Mouse (Mus musculus) splenic B cell, adult 2 months (primary cell): Measurements from ENCODE around the gene Tbc1d10b.

Experiments used
- DNase-seq: peaks from one replicate; pipeline ENCODE4 v3.0.0-alpha.2; 2011; ENCODE audit warnings: low read depth, low spot score
- H3K27me3 ChIP-seq: 2 replicates; pipeline ENCODE4 v1.6.1; 2012; ENCODE audit warnings: mild to moderate bottlenecking, low read length, moderate library complexity, mixed read lengths; ENCODE audit not compliant: control insufficient read depth, poor library complexity, insufficient read depth, severe bottlenecking
- H3K36me3 ChIP-seq: 2 replicates; pipeline ENCODE4 v1.6.1; 2012; ENCODE audit warnings: mild to moderate bottlenecking, low read length, moderate library complexity, mixed read lengths; ENCODE audit not compliant: control insufficient read depth, poor library complexity, insufficient read depth, severe bottlenecking

Gene Tbc1d10b

GRCm38 (mm10) chr7:127214981-127215871, 7.0 kb upstream of the Tbc1d10b start:
- H3K36me3 ChIP-seq: no peaks in the 10 kb centered on the region; the same call in 1 of the 2 replicates
- H3K27me3 ChIP-seq: no peaks in the 10 kb centered on the region
- DNase-seq: peak; percentile 83

DNA sequence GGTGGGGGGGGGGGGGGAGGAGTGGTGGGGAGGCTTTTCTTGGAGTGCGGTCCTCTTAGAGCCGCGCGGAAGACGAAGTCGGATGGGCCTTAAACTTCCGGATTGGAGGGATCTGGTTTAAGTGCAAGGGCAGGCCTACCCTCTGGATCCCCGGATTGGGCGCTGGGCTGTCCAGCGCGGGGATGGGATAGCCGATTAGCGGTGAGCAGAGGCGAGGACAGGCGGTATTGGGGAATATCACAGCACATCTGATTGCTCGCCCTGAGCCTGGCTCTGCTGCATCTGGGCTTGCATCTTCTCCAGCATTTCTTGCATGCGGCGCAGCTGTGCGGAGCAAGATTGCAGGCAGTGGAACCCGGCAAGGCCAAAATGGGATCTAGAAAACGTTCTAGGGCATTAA, 6.3 kb upstream of the Tbc1d10b start:
- Histone ChIP-seq H3K27me3 (no peaks in the 10 kb centered on the region), H3K36me3 (no peaks in the 10 kb centered on the region; the same call in 1 of the 2 replicates)
- DNase-seq: no peak

GRCm38 (mm10) chr7:127213930-127214329, 5.7 kb upstream of the Tbc1d10b start:
- Histone ChIP-seq H3K27me3 (no peaks in the 10 kb centered on the region), H3K36me3 (no peaks in the 10 kb centered on the region; the same call in 1 of the 2 replicates)
- no peak for DNase-seq

DNA sequence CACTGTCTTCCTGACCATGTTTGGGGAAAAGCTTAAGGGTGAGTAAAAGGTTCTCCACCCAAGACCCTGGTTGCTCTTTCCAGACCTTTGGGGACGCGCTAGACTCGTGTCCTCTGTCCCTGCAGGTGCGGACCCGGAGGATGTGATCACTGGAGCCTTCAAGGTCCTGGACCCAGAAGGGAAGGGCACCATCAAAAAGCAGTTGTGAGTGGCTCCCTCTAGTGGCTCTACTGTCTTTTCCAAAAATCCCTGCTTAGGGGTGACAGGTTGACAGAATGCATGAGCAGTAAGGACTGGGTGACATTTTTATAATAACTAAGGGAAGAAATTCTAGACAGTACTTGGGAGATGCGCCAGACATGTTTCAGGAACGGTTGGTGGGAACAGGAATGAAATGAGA, 5.2 kb upstream of the Tbc1d10b start:
- Histone ChIP-seq H3K27me3 (no peaks in the 10 kb centered on the region), H3K36me3 (no peaks in the 10 kb centered on the region; the same call in 1 of the 2 replicates)
- peak; percentile 69 for DNase-seq

DNA sequence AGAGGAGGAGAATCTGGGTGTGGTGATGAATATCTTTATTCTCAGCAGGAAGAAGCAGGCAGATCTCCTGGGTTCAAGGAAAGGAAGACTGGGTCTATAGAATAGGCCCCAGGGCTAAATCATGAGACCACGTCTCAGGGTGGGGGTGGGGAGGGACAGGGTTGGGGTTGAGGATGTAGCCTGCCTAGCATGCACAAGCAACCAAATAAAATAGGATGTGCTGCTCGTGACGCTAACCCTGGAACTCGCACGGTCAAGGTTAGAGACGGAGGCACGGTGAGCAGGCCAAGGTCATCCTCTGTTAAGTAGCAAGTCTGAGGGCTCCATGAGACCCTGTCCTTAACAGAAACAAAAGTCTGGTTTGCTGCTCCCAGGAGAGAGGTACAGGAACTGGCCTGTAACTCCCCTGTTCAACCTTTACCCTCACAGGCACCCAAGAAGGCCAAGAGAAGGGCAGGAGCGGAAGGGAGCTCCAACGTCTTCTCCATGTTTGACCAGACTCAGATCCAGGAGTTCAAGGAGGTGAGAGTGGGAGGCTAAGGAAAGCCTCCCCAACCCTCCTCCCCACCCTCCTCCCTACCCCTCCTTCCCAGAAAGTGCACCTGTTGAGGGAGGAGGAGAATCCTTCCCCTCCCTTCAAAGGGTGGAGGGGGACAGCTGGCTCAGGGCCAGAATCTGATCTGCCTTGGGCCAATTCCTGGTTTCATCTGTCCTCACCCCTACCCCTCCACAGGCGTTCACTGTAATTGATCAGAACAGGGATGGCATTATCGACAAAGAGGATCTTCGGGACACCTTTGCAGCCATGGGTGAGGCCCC, 4.4 kb upstream of the Tbc1d10b start:
- no peaks in the 10 kb centered on the region; the same call in 1 of the 2 replicates for H3K36me3 ChIP-seq
- no peaks in the 10 kb centered on the region for H3K27me3 ChIP-seq
- DNase-seq: no peak

- H3K27me3 ChIP-seq: no peaks in the 10 kb centered on the region
- no peaks in the 10 kb centered on the region; the same call in 1 of the 2 replicates for H3K36me3 ChIP-seq
- DNase-seq: peak; percentile 25
Measured at GRCm38 (mm10) chr7:127211014-127211745, 2.9 kb upstream of the Tbc1d10b start.

DNA sequence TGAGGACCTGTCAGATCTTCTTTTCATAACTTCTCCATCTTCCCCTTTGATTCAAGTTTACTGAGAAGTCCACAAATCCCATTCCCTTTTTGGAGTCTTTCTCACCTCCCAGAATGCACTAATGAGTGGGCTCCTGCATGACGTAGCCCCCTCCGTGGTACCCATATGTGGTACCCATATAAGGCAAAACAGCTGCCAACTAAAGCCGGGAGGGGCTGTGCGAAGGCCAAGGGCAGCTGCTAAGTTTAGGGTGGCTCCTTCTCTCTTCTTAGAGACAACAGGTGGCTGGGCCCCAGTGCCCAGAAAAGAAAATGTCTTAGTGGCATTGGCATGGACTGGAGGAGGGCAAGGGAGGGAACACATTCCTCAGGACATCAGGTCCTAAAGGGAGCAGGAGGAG, 2.0 kb upstream of the Tbc1d10b start:
- Histone ChIP-seq H3K36me3 (no peaks in the 10 kb centered on the region; the same call in 1 of the 2 replicates), H3K27me3 (no peaks in the 10 kb centered on the region)
- no peak for DNase-seq

- Histone ChIP-seq H3K27me3 (no peaks in the 10 kb centered on the region), H3K36me3 (no peaks in the 10 kb centered on the region; the same call in 1 of the 2 replicates)
- DNase-seq: no peak
Measured at GRCm38 (mm10) chr7:127209851-127210250, 1.6 kb upstream of the Tbc1d10b start.

DNA sequence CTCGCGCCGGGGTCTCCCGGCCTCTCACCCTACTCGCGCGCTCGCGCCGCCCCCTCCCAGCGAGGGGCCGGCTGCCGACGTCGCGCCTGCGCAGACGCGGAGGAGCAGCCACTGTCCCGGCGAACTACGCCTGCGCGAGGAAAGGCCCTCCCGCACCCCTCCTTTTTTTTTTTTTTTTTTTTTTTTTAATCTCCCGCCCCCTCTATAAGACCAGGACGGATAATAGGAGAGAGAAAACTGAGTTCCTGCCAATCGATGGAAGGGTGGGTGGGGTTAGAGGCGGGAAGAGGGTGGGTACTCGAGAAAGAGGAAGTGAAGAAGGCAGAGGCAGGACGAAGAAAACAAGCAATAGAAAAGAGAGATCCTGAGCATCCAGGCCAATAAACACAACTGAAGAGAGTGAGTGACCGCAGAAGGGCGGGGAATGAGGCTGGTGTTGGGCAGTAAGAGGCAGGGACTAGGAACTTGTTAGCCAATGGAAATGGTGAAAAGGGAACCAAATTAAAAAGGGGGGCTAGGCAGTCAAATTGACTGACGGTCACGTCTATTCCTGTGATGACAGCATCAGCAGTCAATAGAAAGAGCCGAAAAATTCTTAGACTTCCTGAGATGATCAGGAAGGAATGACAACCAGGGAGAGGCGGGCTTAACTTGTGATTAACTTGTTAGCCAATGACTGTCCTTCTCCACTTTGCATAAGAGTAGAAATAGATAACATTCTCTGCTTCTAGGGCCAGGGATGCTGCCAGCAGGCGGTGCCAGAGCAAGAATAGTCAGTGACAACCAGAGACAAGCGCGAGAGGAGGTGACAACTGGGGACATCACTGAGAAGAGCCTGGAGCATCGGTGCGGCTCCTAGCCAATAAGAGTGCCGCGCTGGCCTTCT, 528 bp upstream of the Tbc1d10b start, which contains the start of gene Mylpf:
Mylpf (plus strand) TSS at position 338 of the 886 bp plus-strand sequence.
- DNase-seq: peak; percentile 99
- Histone ChIP-seq H3K36me3 (no peaks in the 10 kb centered on the region; the same call in 1 of the 2 replicates), H3K27me3 (no peaks in the 10 kb centered on the region)

GRCm38 (mm10) chr7:127207374-127208294, 634 bp downstream of the Tbc1d10b start:
- H3K27me3 ChIP-seq: no peaks in the 10 kb centered on the region
- peak; percentile 45 for DNase-seq
- H3K36me3 ChIP-seq: peaks cover 4% of the 10 kb centered on the region

DNA sequence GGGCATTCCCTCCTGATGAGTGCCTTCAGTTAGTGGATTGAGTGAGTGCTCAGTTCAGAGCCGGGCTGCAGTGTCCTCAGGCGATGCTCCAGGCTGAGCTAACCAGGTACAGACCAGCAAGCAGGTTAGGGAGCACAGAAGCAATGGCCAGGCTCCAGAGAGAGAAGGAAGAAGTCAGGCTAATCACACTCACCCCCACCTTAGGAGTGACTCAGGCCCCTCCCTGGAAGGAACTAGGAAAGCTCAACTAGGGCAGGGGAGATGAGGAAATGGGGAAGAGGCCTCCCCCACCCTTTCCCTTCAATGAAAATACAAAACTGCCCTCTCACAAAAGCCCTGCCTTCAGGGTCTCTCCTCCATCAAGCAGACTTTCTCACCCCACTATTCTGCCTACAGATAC, 1.7 kb downstream of the Tbc1d10b start:
- no peaks in the 10 kb centered on the region for H3K27me3 ChIP-seq
- peaks cover 4% of the 10 kb centered on the region for H3K36me3 ChIP-seq
- DNase-seq: no peak

DNA sequence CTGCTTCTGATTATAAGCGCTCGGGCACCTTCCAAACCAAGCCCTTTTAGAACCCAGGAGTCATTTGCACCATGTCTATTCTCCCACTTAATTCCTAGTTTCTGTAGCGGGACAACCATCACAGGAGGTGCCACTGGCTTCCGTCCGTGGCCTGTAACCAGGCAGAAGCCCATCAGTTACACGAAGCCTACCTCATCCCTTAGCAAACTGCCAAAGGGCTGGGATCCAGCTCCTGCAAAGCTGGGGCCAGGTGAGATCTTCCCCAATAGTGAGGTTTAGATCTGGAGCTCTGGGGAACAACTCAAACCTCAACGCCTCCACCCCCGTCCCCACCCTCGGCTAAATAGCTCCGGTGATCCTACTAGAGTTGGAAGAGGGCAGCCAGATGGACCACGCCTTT, 11.8 kb downstream of the Tbc1d10b start:
- Histone ChIP-seq H3K27me3 (no peaks in the 10 kb centered on the region), H3K36me3 (peaks cover 20% of the 10 kb centered on the region)
- no peak for DNase-seq
